Mouse (Mus musculus): ENCODE data around the gene Gja4.

- no peak for TF ChIP-seq CTCF (conservative IDR thresholded peaks at IDR 0.05 in 1 of 2, IDR thresholded peaks at IDR 0.05 in 1 of 2; ENCODE audit: low read depth in 2 of 2, low read length in 2 of 2)
- no peak for TF ChIP-seq MEF2A (IDR thresholded peaks at IDR 0.05; ENCODE audit: borderline replicate concordance, low read depth, low read length)
- TF ChIP-seq CHD1 (IDR thresholded peaks at IDR 0.05; ENCODE audit: low read depth, low read length), result no peak
- no peak for TF ChIP-seq POLR2A (IDR thresholded peaks at IDR 0.05; ENCODE audit: low read depth, low read length)
- TF ChIP-seq PAX5 (IDR thresholded peaks at IDR 0.05; ENCODE audit: low read length), result no peak
- no peak for TF ChIP-seq JUND (conservative IDR thresholded peaks at IDR 0.05; ENCODE audit: low read depth, low read length)
- no peak for TF ChIP-seq SIN3A (IDR thresholded peaks at IDR 0.05; ENCODE audit: low read length)
- TF ChIP-seq RAD21 (IDR thresholded peaks at IDR 0.05; ENCODE audit: low read depth, low read length), result no peak
- TF ChIP-seq TCF12 (IDR thresholded peaks at IDR 0.05; ENCODE audit: low read depth, low read length), result no peak
- no peak for TF ChIP-seq EP300 (IDR thresholded peaks at IDR 0.05; ENCODE audit: low read length)
- no peak for TF ChIP-seq USF1 (IDR thresholded peaks at IDR 0.05; ENCODE audit: low read depth, low read length)
- TF ChIP-seq KAT2A (IDR thresholded peaks at IDR 0.05; ENCODE audit: insufficient replicate concordance, low read length), result no peak
- no peak for TF ChIP-seq E2F4 (IDR thresholded peaks at IDR 0.05; ENCODE audit: insufficient replicate concordance, low read depth, low read length)
These were observed 44.2 kb upstream of the Gja4 start, which contains the start of gene Gjb5 for GRCm38 (mm10) chr4:127358018-127358417.
